Mouse (Mus musculus) CH12.LX (cell line): ENCODE results near the gene Lonp1. TPM values are rescaled to one million over a fixed set of nuclear protein-coding genes. Genes with fewer than 3 reads are reported as not detected.

Source experiments
- DNase-seq: peaks from one replicate; pipeline ENCODE4 v3.0.0-alpha.2; 2013; ENCODE audit errors: extremely low read depth
- H3K27ac ChIP-seq: 2 replicates; pipeline ENCODE4 v1.5.1; 2012; ENCODE audit warnings: low read depth, mild to moderate bottlenecking, control low read depth, moderate library complexity; ENCODE audit not compliant: insufficient read depth
- H3K27me3 ChIP-seq: replicated peaks from 2 replicates; pipeline ENCODE3; 2012; ENCODE audit warnings: inconsistent platforms
- H3K36me3 ChIP-seq, 2 experiments: replicated peaks in 1 of 2; 2 replicates each; pipeline versions ENCODE3 to v1.6.1; 2012; ENCODE audit warnings: inconsistent platforms in 1 of 2, low read length in 1 of 2, mild to moderate bottlenecking in 1 of 2, mixed read lengths in 1 of 2, moderate library complexity in 1 of 2; ENCODE audit not compliant: control insufficient read depth in 1 of 2, insufficient read depth in 1 of 2
- H3K4me1 ChIP-seq, 2 experiments: 2 replicates each; pipeline ENCODE4 v1.6.1; 2012; ENCODE audit warnings: inconsistent platforms in 1 of 2, moderate library complexity in 1 of 2; ENCODE audit not compliant: insufficient read depth in 2 of 2, control insufficient read depth in 1 of 2
- H3K4me2 ChIP-seq: 2 replicates; pipeline ENCODE4 v1.6.1; 2012; ENCODE audit warnings: low read depth, mild to moderate bottlenecking, control low read depth; ENCODE audit not compliant: poor library complexity, insufficient read depth, severe bottlenecking
- H3K4me3 ChIP-seq, 3 experiments: fragments of 150-350 bp in 1 of 3; sonication (generic) in 1 of 3; replicated peaks in 1 of 3; 2 replicates each; pipeline versions ENCODE3 to v1.5.1; 2011 to 2012; ENCODE audit warnings: low read depth in 2 of 3, low read length in 2 of 3, mild to moderate bottlenecking in 2 of 3, moderate library complexity in 2 of 3, control low read depth in 1 of 3, improper control_type of control experiment in 1 of 3, inconsistent platforms in 1 of 3, mixed read lengths in 1 of 3; ENCODE audit not compliant: poor library complexity in 1 of 3
- H3K79me2 ChIP-seq: replicated peaks from 2 replicates; pipeline ENCODE4 v1.6.1; 2012; ENCODE audit warnings: mild to moderate bottlenecking, moderate library complexity; ENCODE audit not compliant: control insufficient read depth, poor library complexity, insufficient read depth, severe bottlenecking; ENCODE audit errors: extremely low read depth
- H3K9ac ChIP-seq: 2 replicates; pipeline ENCODE4 v1.6.1; 2012; ENCODE audit warnings: low read depth, mild to moderate bottlenecking, control low read depth, moderate library complexity; ENCODE audit not compliant: insufficient read depth
- H3K9me3 ChIP-seq: replicated peaks from 2 replicates; pipeline ENCODE3; 2012; ENCODE audit warnings: low read length, inconsistent platforms, mixed read lengths
- CHD2 ChIP-seq: IDR thresholded peaks from 2 replicates; pipeline ENCODE4 v1.6.1; 2011; ENCODE audit warnings: low read length, improper control_type of control experiment
- E2F4 ChIP-seq: IDR thresholded peaks from 2 replicates; pipeline ENCODE4 v1.6.1; 2011; ENCODE audit warnings: low read depth, low read length, improper control_type of control experiment; ENCODE audit not compliant: insufficient replicate concordance
- EP300 ChIP-seq: IDR thresholded peaks from 2 replicates; pipeline ENCODE4 v1.6.1; 2011; ENCODE audit warnings: low read length, improper control_type of control experiment
- ETS1 ChIP-seq: conservative IDR thresholded peaks from 2 replicates; pipeline ENCODE4 v1.6.1; 2012; ENCODE audit warnings: low read depth, mild to moderate bottlenecking, inconsistent platforms, low read length, improper control_type of control experiment, moderate library complexity
- IRF4 ChIP-seq: IDR thresholded peaks from 2 replicates; pipeline ENCODE4 v1.6.1; 2014; ENCODE audit warnings: low read depth, mild to moderate bottlenecking, inconsistent platforms, low read length, improper control_type of control experiment
- JUN ChIP-seq: IDR thresholded peaks from 2 replicates; pipeline ENCODE4 v1.6.1; 2011; ENCODE audit warnings: low read depth, mild to moderate bottlenecking, low read length, improper control_type of control experiment, moderate library complexity; ENCODE audit not compliant: insufficient read depth
- JUND ChIP-seq: conservative IDR thresholded peaks from 2 replicates; pipeline ENCODE4 v1.6.1; 2011; ENCODE audit warnings: low read depth, low read length, improper control_type of control experiment
- MAFK ChIP-seq: IDR thresholded peaks from 2 replicates; pipeline ENCODE4 v1.6.1; 2011; ENCODE audit warnings: low read length, improper control_type of control experiment; ENCODE audit not compliant: insufficient replicate concordance
- MAZ ChIP-seq: IDR thresholded peaks from 2 replicates; pipeline ENCODE4 v1.6.1; 2012; ENCODE audit warnings: low read depth, mild to moderate bottlenecking, inconsistent platforms, low read length, improper control_type of control experiment, moderate library complexity
- MXI1 ChIP-seq: IDR thresholded peaks from 2 replicates; pipeline ENCODE4 v1.6.1; 2011; ENCODE audit warnings: mild to moderate bottlenecking, low read depth, low read length, improper control_type of control experiment
- NELFE ChIP-seq: IDR thresholded peaks from 2 replicates; pipeline ENCODE4 v1.6.1; 2011; ENCODE audit warnings: low read depth, low read length, improper control_type of control experiment
- NRF1 ChIP-seq: IDR thresholded peaks from 2 replicates; pipeline ENCODE4 v1.6.1; 2014; ENCODE audit warnings: low read depth, mild to moderate bottlenecking, inconsistent platforms, low read length, improper control_type of control experiment, moderate library complexity
- PAX5 ChIP-seq: IDR thresholded peaks from 2 replicates; pipeline ENCODE4 v1.6.1; 2012; ENCODE audit warnings: low read length, inconsistent platforms, mixed read lengths
- POLR2A ChIP-seq: IDR thresholded peaks from 2 replicates; pipeline ENCODE4 v1.6.1; 2011; ENCODE audit warnings: low read depth, mild to moderate bottlenecking, improper control_type of control experiment, low read length
- RCOR1 ChIP-seq: conservative IDR thresholded peaks from 2 replicates; pipeline ENCODE4 v1.6.1; 2012; ENCODE audit warnings: low read depth, mild to moderate bottlenecking, inconsistent platforms, low read length, improper control_type of control experiment
- SMC3 ChIP-seq: IDR thresholded peaks from 2 replicates; pipeline ENCODE4 v1.6.1; 2011; ENCODE audit warnings: low read depth, low read length, improper control_type of control experiment
- TBP ChIP-seq: conservative IDR thresholded peaks from 2 replicates; pipeline ENCODE4 v1.6.1; 2011; ENCODE audit warnings: low read depth, low read length, improper control_type of control experiment
- TCF12 ChIP-seq: IDR thresholded peaks from 2 replicates; pipeline ENCODE4 v1.6.1; 2014; ENCODE audit warnings: low read depth, mild to moderate bottlenecking, inconsistent platforms, low read length, improper control_type of control experiment
- USF2 ChIP-seq: conservative IDR thresholded peaks from 2 replicates; pipeline ENCODE4 v1.6.1; 2011; ENCODE audit warnings: low read depth, low read length, improper control_type of control experiment
- ZC3H11A ChIP-seq: IDR thresholded peaks from 2 replicates; pipeline ENCODE4 v1.6.1; 2012; ENCODE audit warnings: low read depth, mild to moderate bottlenecking, inconsistent platforms, low read length, improper control_type of control experiment
- dilution Hi-C: fragments of 300-500 bp; cut with MboI; formaldehyde crosslinking; loops from 2 replicates; pipeline ENCODE4 v1.14.3; 2020; ENCODE audit warnings: low sequenced_read_pairs; ENCODE audit not compliant: extremely low pct_unique_long_range_greater_than_20kb, extremely low pct_ligation_motif_present
- in situ Hi-C: fragments of 300-500 bp; cut with MboI; formaldehyde crosslinking; loops from 3 replicates; pipeline ENCODE4 v1.14.3; 2019; ENCODE audit warnings: low sequenced_read_pairs, low pct_ligation_motif_present, low pct_unique_long_range_greater_than_20kb, mixed read lengths
- polyA plus RNA-seq: library from polyadenylated mRNA; unstranded; fragments of >175 nt; gene quantifications from 2 replicates; pipeline ENCODE4 v1.2.1, GENCODE M21; 2012; ENCODE audit warnings: low read depth; ENCODE audit not compliant: insufficient read length
- total RNA-seq, 2 experiments: library from RNA; depleted of rRNA; stranded (reverse); fragments of 300-350 nt in 1 of 2; fragments of >200 nt in 1 of 2; gene quantifications; 2 replicates each; pipeline ENCODE4 v1.2.3; 2012 to 2014

The Lonp1 gene
- total and polyA plus RNA-seq, 3 experiments: 69.6 to 151 (median 99.4) TPM

- dilution Hi-C loops: no loop called here
- DNase-seq: no peak
- no peaks in the 10 kb centered on the region for H3K79me2 ChIP-seq
- no peak overlapping the region for H3K9ac ChIP-seq
- H3K27me3 ChIP-seq: peaks cover 15% of the 10 kb centered on the region
- H3K4me3 ChIP-seq: no peak overlapping the region
- H3K4me1 ChIP-seq: peaks cover under 1 to 5% of the 10 kb centered on the region in 2 experiments
- no peak overlapping the region for H3K4me2 ChIP-seq
- no peak overlapping the region for H3K27ac ChIP-seq
- peaks cover 3% of the 10 kb centered on the region for H3K9me3 ChIP-seq
- H3K36me3 ChIP-seq: no peaks in the 10 kb centered on the region
- no peak for TF ChIP-seq CHD2
- TF ChIP-seq POLR2A: no peak
- TF ChIP-seq TBP: no peak
- no peak for TF ChIP-seq USF2
- TF ChIP-seq JUN: no peak
- no peak for TF ChIP-seq RCOR1
- no peak for TF ChIP-seq E2F4
- TF ChIP-seq MAFK: no peak
- no peak for TF ChIP-seq ZC3H11A
- no peak for TF ChIP-seq ETS1
- TF ChIP-seq SMC3: no peak
- no peak for TF ChIP-seq NRF1
- TF ChIP-seq IRF4: no peak
- TF ChIP-seq JUND: no peak
- TF ChIP-seq PAX5: no peak
- TF ChIP-seq NELFE: no peak
- in situ Hi-C loops: loop anchor here (5.0 to 10.0 kb wide), 2 partner anchors 97 to 300 kb away; no protein-coding TSS in a partner anchor
These were observed 37.6 kb upstream of the Lonp1 start for GRCm38 (mm10) chr17:56664333-56664732.

GRCm38 (mm10) chr17:56663659-56664058 lies 37.0 kb upstream of the Lonp1 start:
- TF ChIP-seq MXI1 (no peak), ZC3H11A (no peak), JUND (no peak), TCF12 (no peak), EP300 (no peak), MAZ (no peak)
- TF ChIP-seq, all 38 proteins: peak for 0
- Histone ChIP-seq H3K79me2 (no peaks in the 10 kb centered on the region), H3K4me1 (peaks cover 3 to 6% of the 10 kb centered on the region in 2 experiments), H3K9me3 (peaks cover 3% of the 10 kb centered on the region), H3K9ac (no peak overlapping the region), H3K4me3 (no peak overlapping the region), H3K36me3 (no peaks in the 10 kb centered on the region), H3K27me3 (peaks cover 15% of the 10 kb centered on the region), H3K4me2 (no peak overlapping the region), H3K27ac (no peak overlapping the region)
- dilution Hi-C loops (no loop called here), in situ Hi-C loops (loop anchor here (5.0 to 10.0 kb wide), 2 partner anchors 96 to 299 kb away; no protein-coding TSS in a partner anchor)
- DNase-seq: no peak
